Mouse (Mus musculus): ENCODE results near the gene 4930596D02Rik.

The 4930596D02Rik gene

DNA sequence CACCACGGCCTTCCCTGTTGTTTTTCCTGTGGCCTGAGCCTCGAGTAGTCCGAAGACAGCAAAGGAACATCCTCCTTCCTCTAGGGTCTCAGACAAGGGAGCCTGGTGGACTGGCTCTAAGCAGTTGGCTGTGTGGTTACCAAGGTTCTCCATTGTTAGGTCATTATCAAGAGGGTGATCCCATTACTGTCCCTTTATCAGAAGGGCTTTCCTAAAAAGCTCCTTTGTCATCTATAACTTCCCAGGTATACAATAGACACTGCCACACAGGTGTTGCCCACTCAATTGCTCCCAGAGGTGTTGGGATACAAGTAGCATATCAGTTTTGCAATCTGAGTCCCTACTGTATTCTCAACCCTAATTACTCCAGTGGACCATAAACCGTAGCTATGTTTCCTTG lies at the start of gene 4930596D02Rik:
Gene 4930596D02Rik (minus strand): TSS at position 101 of the 400 bp plus-strand sequence.
- DNase-seq (ENCODE audit: extremely low read depth, low read depth): no peak

DNA sequence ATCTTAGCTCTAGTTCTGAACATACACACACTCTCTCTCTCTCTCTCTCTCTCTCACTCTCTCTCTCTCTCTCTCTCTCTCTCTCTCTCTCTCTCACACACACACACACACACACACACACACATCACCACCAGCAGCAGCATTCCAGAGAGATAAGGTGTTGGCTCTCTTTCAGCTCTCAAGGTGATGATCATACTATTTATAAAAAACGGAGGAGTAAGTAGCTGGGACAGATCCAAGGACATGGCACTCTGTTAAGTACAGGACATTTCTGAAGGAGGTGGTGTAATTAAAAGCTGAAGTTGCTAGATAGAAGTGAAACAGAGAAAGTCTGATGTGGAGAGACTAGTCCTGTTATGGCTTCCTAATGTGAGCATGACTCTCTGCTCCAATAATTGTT lies 41.5 kb upstream of the 4930596D02Rik start:
- DNase-seq (ENCODE audit: extremely low read depth, low read depth): no peak

DNA sequence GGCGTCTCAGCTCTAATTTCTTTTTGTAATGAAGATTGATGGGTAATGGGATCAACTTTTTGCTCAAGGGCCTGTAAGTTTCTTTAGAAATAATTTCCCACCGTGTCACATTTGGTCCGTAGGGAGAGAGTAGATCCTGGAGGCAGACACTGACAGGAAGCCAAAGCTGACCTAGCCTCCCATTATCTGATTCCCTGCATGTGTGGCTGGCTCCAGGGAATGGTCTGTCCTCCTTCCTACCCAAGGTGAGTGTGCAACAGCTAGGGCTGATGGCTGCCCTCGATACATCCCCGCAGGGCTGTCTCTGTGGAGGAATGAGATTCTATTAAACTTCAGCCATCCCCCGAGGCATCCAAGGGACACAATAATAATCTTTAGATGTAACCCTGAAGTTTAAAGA lies 33.5 kb upstream of the 4930596D02Rik start:
- no peak for DNase-seq (ENCODE audit: extremely low read depth, low read depth)

DNA sequence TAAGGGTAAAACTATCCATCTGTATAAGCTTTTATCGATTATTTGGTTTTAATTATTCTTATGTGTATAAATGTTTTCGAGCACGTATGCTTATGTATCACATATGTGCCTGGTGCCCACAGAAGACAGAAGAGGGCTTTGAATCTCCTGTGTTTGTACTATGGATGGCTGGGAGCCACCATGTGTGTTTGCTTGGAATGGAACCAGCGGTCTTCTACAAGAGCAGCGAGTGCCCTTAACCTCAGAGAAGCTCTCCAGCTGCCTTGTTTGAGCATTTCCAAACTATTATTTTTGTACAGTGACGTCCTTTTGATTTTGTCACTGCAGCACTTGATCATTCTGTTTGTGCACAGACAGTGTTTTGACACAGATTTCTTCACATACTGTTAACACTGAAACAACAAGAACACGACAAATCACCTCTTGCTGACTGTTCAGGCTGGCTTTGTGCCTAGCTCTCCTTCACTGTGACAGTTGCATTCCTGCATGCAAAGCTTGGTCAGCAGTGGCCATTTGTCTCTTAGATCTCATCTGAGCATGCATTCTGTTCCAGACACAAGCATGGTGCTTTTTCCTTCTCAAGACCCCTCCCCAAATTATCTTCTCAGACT lies 30.4 kb upstream of the 4930596D02Rik start:
- no peak for DNase-seq (ENCODE audit: extremely low read depth, low read depth)

DNA sequence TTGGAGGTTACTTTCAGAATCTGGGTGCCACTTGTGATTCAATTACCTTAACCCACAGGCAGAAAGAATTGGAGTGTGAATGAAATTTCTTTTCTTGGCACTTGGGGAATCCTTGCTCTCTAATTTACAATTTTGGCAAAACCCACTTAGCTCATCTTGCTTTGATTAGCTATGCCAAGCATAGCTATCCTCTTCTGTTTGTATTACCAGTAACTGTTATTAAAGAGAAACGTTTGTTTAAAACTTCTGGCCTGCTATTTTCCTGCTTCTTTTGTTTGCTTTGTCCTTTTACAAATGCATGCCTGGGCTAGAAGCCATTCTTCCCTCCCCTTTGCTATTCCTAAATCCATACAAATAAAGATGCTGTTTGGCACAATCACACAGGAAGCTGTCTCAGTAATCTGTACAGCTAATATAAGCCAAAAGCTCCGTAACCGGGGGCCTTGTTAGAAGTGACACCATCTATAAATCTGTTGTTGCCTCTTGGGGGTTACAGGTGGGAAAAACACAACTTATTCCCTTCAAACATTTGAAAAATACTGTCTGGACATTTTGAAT lies 19.0 kb downstream of the 4930596D02Rik start:
- DNase-seq (ENCODE audit: extremely low read depth, low read depth): no peak

DNA sequence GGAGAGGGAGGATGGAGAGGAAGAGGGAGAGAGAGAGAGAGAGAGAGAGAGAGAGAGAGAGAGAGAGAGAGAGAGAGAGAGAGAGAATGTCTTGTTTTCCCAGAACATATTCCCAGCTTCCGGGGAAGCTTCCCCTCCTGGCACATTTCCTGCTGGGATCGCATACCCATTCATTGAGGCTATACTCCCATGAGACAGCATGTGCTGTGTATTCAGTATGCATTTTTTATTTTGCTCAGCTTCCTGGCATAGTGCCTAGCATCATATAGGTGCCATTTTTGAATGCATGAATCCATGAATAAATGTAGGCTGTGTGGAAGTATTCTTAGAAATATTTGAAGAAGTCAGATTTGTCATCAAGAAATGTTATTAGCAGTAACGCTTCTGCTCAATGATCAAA lies 31.7 kb downstream of the 4930596D02Rik start:
- no peak for DNase-seq (ENCODE audit: extremely low read depth, low read depth)

DNA sequence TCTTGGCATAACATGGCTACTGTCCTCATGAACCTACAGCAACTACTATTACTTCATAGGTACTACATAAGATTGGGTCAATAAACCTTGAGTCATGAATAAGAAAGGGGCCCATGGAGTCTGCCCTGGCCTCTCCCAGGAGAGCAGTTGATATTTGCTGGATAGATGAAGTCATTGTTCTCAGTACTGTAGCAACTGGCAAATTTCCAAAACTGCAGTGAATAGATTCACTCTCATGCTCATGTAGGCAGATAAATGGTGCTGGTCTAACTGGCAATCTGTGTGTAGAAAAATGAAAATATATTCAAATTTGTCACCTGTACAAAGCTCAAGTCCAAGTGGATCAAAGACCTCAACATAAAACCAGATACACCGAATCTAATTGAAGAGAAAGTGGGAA lies 38.5 kb downstream of the 4930596D02Rik start:
- no peak for DNase-seq (ENCODE audit: extremely low read depth, low read depth)
